Mouse (Mus musculus) lung, adult 2 months (tissue): ENCODE data around the gene Csgalnact2.

ENCODE experiments used
- CTCF ChIP-seq: fragments of 200-500 bp; IDR thresholded peaks from 2 replicates; pipeline ENCODE4 v1.5.1; 2011; ENCODE audit warnings: mild to moderate bottlenecking, low read length, control low read depth; ENCODE audit not compliant: insufficient read depth
- POLR2A ChIP-seq: fragments of 200-500 bp; IDR thresholded peaks from 2 replicates; pipeline ENCODE4 v1.6.1; 2011; ENCODE audit warnings: low read depth, mild to moderate bottlenecking, control low read depth, low read length, borderline replicate concordance; ENCODE audit errors: extremely low read depth

GRCm38 (mm10) chr6:118074151-118074550 lies 64.8 kb downstream of the Csgalnact2 start:
- TF ChIP-seq CTCF (no peak), POLR2A (no peak)
